ENCODE assay signal across 12 mouse cellular contexts in the genomic region with DNA sequence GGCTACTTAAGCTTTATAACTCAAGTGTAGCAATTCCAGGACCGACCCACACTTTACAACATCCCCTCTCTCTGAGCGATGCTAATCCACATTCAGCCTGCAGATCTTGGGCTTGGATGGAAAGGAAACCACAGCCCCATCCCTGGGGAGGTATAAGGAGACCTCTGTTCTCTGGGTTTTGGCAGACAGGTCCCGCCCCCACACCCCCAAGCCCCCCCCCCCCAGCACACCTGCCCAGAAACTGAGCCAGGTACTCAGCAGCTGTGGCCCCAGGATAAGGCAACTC.
A peak's percentile ranks its signal among the peaks of the same experiment; 100 is the strongest.
DNase-seq lines count a peak whose midpoint lies in the region; ATAC-seq and TF ChIP-seq lines count a peak whose summit lies in the region.
"Had no signal": no experiment of that assay in that cellular context is flagged by ENCODE, and none has a peak within 500 bp of the region (broad histone marks: within the 10 kb centered on the region; RNA-seq: fewer than 3 reads in every experiment).

No protein-coding gene starts in this region.

- no peaks in the 10 kb centered on the region for H3K27me3 ChIP-seq in heart, embryonic 11.5 days (ENCODE audit: control insufficient read depth, insufficient read depth, low read length)
- H3K27me3 ChIP-seq in stomach, embryonic 14.5 days (ENCODE audit: control insufficient read depth, insufficient read depth, low read length) = no peaks in the 10 kb centered on the region
- no peaks in the 10 kb centered on the region for H3K27me3 ChIP-seq in stomach, postnatal 0 days (ENCODE audit: control insufficient read depth, insufficient read depth, low read length)
- 0 out of 2 replicates have a peak, but pooled peaks cover 2% of the 10 kb centered on the region for H3K27me3 ChIP-seq in limb, embryonic 13.5 days

- intact Hi-C loops in heart, postnatal 25 days (cut with DNase I) = no loop called here

- WGBS in heart, embryonic 11.5 days (ENCODE audit: insufficient replicate concordance) = 22% methylated on average over 3 of the region's 3 CpGs
- 18% methylated on average over 3 of the region's 3 CpGs for WGBS in stomach, embryonic 14.5 days
- 45% methylated on average over 3 of the region's 3 CpGs for WGBS in stomach, postnatal 0 days
- WGBS in limb, embryonic 13.5 days = 15% methylated on average over 3 of the region's 3 CpGs

- no peak for TF ChIP-seq CTCF in stomach, postnatal 0 days (IDR thresholded peaks at IDR 0.05; ENCODE audit: low read depth)

- peak overlapping the region; percentile 77 for H3K4me2 ChIP-seq in heart, embryonic 11.5 days
- peak overlapping the region; percentile 75 for H3K4me2 ChIP-seq in stomach, embryonic 14.5 days (replicated peaks; ENCODE audit: low read depth, low read length)
- H3K4me2 ChIP-seq in stomach, postnatal 0 days (replicated peaks; ENCODE audit: low read depth) = no peak overlapping the region
- peak overlapping the region; percentile 88 for H3K4me2 ChIP-seq in limb, embryonic 13.5 days (replicated peaks)

- H3K36me3 ChIP-seq in heart, embryonic 11.5 days (ENCODE audit: control insufficient read depth, insufficient read depth, low read length) = no peaks in the 10 kb centered on the region
- no peaks in the 10 kb centered on the region; the same call in 1 of the 2 replicates for H3K36me3 ChIP-seq in stomach, embryonic 14.5 days (ENCODE audit: control insufficient read depth, insufficient read depth, low read length)
- no peaks in the 10 kb centered on the region; the same call in 1 of the 2 replicates for H3K36me3 ChIP-seq in stomach, postnatal 0 days (ENCODE audit: control insufficient read depth, insufficient read depth, low read length)
- H3K36me3 ChIP-seq in limb, embryonic 13.5 days = no peaks in the 10 kb centered on the region

- no peak for DNase-seq in heart, postnatal 25 days (ENCODE audit: low spot score)
- no peak for DNase-seq in stomach, postnatal 0 days (ENCODE audit: low spot score)
- no peak for DNase-seq in left cerebral cortex, adult 8-10 months (ENCODE audit: low spot score in 2 of 2)
- no peak for DNase-seq in cerebellum, postnatal 14 days
- no peak for DNase-seq in layer of hippocampus, postnatal 10 days (ENCODE audit: low spot score in 2 of 2)
- DNase-seq: cerebellum, postnatal 36 days; right cerebral cortex, postnatal 25 days had no signal

- peak overlapping the region; percentile 63 for H3K4me3 ChIP-seq in heart, embryonic 11.5 days (ENCODE audit: low read depth, low read length)
- no peak overlapping the region for H3K4me3 ChIP-seq in stomach, embryonic 14.5 days (ENCODE audit: low read depth, low read length)
- H3K4me3 ChIP-seq in stomach, postnatal 0 days (ENCODE audit: low read depth, low read length) = no peak overlapping the region
- H3K4me3 ChIP-seq in limb, embryonic 13.5 days = peak overlapping the region; percentile 57; the same call in 1 of the 2 replicates
- H3K4me3 ChIP-seq: left cerebral cortex, adult 2 months had no signal

- no peak overlapping the region for H3K27ac ChIP-seq in heart, embryonic 11.5 days (ENCODE audit: low read depth, low read length)
- no peak overlapping the region for H3K27ac ChIP-seq in stomach, embryonic 14.5 days (ENCODE audit: low read length)
- H3K27ac ChIP-seq in stomach, postnatal 0 days (replicated peaks) = no peak overlapping the region
- no peak overlapping the region for H3K27ac ChIP-seq in limb, embryonic 13.5 days
- H3K27ac ChIP-seq: left cerebral cortex, adult 2 months had no signal

- H3K9ac ChIP-seq in heart, embryonic 11.5 days (ENCODE audit: low read depth, low read length) = peak overlapping the region; percentile 39
- no peak overlapping the region for H3K9ac ChIP-seq in stomach, embryonic 14.5 days (replicated peaks; ENCODE audit: low read depth, low read length)
- no peak overlapping the region for H3K9ac ChIP-seq in stomach, postnatal 0 days (ENCODE audit: low read length)
- no peak overlapping the region for H3K9ac ChIP-seq in limb, embryonic 13.5 days

- peaks cover 35% of the 10 kb centered on the region for H3K4me1 ChIP-seq in heart, embryonic 11.5 days (ENCODE audit: control insufficient read depth, insufficient read depth, low read length)
- H3K4me1 ChIP-seq in stomach, embryonic 14.5 days (ENCODE audit: control insufficient read depth, insufficient read depth, low read length) = peaks cover 35% of the 10 kb centered on the region
- peaks cover 2% of the 10 kb centered on the region; the same call in 1 of the 2 replicates for H3K4me1 ChIP-seq in stomach, postnatal 0 days (replicated peaks; ENCODE audit: control insufficient read depth, insufficient read depth)
- H3K4me1 ChIP-seq in limb, embryonic 13.5 days = peaks cover 58% of the 10 kb centered on the region

- no peaks in the 10 kb centered on the region for H3K9me3 ChIP-seq in heart, embryonic 11.5 days (replicated peaks; ENCODE audit: control insufficient read depth, low read length)
- H3K9me3 ChIP-seq in stomach, embryonic 14.5 days (ENCODE audit: control insufficient read depth, low read depth, low read length) = no peaks in the 10 kb centered on the region
- no peaks in the 10 kb centered on the region for H3K9me3 ChIP-seq in stomach, postnatal 0 days (ENCODE audit: control insufficient read depth, low read length)
- H3K9me3 ChIP-seq in limb, embryonic 13.5 days = no peaks in the 10 kb centered on the region

- TF ChIP-seq EP300 in stomach, postnatal 0 days (optimal IDR thresholded peaks at IDR 0.05) = no peak

- no peak for ATAC-seq in heart, embryonic 11.5 days (replicated peaks; ENCODE audit: insufficient number of reproducible peaks, low FRiP score, low TSS enrichment)
- no peak for ATAC-seq in stomach, embryonic 14.5 days (ENCODE audit: insufficient number of reproducible peaks, insufficient read depth, low FRiP score, low read depth)
- no peak for ATAC-seq in stomach, postnatal 0 days (ENCODE audit: low FRiP score, low TSS enrichment)
- peak; percentile 71 for ATAC-seq in limb, embryonic 13.5 days (ENCODE audit: low FRiP score, low read depth)
- ATAC-seq: lung, postnatal 0 days had no signal

Comparison
In these comparisons a context has a peak if more than half of its experiments do, and no peak if none do; other contexts are left out.
1. H3K4me3 ChIP-seq: peak in heart, embryonic 11.5 days (single experiment) and limb, embryonic 13.5 days (single experiment); none in stomach, embryonic 14.5 days (single experiment) and stomach, postnatal 0 days (single experiment).